Mouse (Mus musculus) midbrain, postnatal 0 days (tissue): Measurements from ENCODE around the gene Fam118a. TPM values are rescaled to one million over a fixed set of nuclear protein-coding genes. Genes with fewer than 3 reads are reported as not detected.

Source experiments
- ATAC-seq: fragments of 200-750 bp; cut with Nextera tagmentation; 2 replicates; pipeline ENCODE4 v1.8.0; 2017; ENCODE audit warnings: moderate number of reproducible peaks, mild to moderate bottlenecking, moderate TSS enrichment, moderate library complexity; ENCODE audit not compliant: low FRiP score
- DNase-seq: peaks from one replicate; pipeline ENCODE4 v3.0.0-alpha.2; 2015; ENCODE audit warnings: low spot score
- H3K27ac ChIP-seq: fragments of 300-500 bp; sonication (generic); 2 replicates; pipeline ENCODE4 v1.5.1; 2014; ENCODE audit warnings: low read depth, mild to moderate bottlenecking, low read length, mixed read lengths
- H3K27me3 ChIP-seq: fragments of 300-500 bp; sonication (generic); 2 replicates; pipeline ENCODE4 v1.6.1; 2014; ENCODE audit warnings: low read length, control low read depth, mixed read lengths; ENCODE audit not compliant: insufficient read depth
- H3K36me3 ChIP-seq: fragments of 300-500 bp; sonication (generic); 2 replicates; pipeline ENCODE4 v1.6.1; 2014; ENCODE audit warnings: low read length, control low read depth, mixed read lengths; ENCODE audit not compliant: insufficient read depth
- H3K4me1 ChIP-seq: fragments of 300-500 bp; sonication (generic); 2 replicates; pipeline ENCODE4 v1.6.1; 2014; ENCODE audit warnings: mild to moderate bottlenecking, control low read depth, antibody characterized with exemption, low read length, mixed read lengths; ENCODE audit not compliant: insufficient read depth
- H3K4me2 ChIP-seq: fragments of 300-500 bp; sonication (generic); 2 replicates; pipeline ENCODE4 v1.6.1; 2014; ENCODE audit warnings: low read depth, mild to moderate bottlenecking, low read length, mixed read lengths; ENCODE audit not compliant: poor library complexity, severe bottlenecking
- H3K4me3 ChIP-seq: fragments of 300-500 bp; sonication (generic); 2 replicates; pipeline ENCODE4 v1.5.1; 2014; ENCODE audit warnings: low read depth, mild to moderate bottlenecking, low read length, moderate library complexity
- H3K9ac ChIP-seq: fragments of 300-500 bp; sonication (generic); replicated peaks from 2 replicates; pipeline ENCODE4 v1.6.1; 2014; ENCODE audit warnings: mild to moderate bottlenecking, low read length, moderate library complexity, mixed read lengths; ENCODE audit not compliant: poor library complexity, severe bottlenecking
- H3K9me3 ChIP-seq: fragments of 300-500 bp; sonication (generic); 2 replicates; pipeline ENCODE4 v1.6.1; 2016; ENCODE audit warnings: low read length, control low read depth
- CTCF ChIP-seq: IDR thresholded peaks from 2 replicates; pipeline ENCODE4 v1.5.1; 2016; ENCODE audit warnings: antibody characterized with exemption, mild to moderate bottlenecking
- WGBS: fragments of 180-500 bp; shearing (Covaris S2); extraction: QIAGEN DNeasy Blood & Tissue Kit; methylation state at CpG from one replicate; pipeline ENCODE4 v1.1.7; 2014; 5-methylcytosine and 5-hydroxymethylcytosine counted together
- polyA plus RNA-seq: library from polyadenylated mRNA; unstranded; fragments of >200 nt; fragmentation: Nextera tagmentation; extraction: Ambion mirVana; gene quantifications from 2 replicates; pipeline ENCODE4 v1.2.1, GENCODE M21; 2015
- total RNA-seq: library from RNA; depleted of rRNA; stranded (reverse); fragments of >200 nt; gene quantifications from 2 replicates; pipeline ENCODE4 v1.2.3, GENCODE M21; 2014; rRNA removed

Fam118a gene
- total and polyA plus RNA-seq, 2 experiments from 2014 or later, result 18.0 to 29.5 TPM

GRCm38 (mm10) chr15:85072651-85073050 is 43.9 kb downstream of the Fam118a start:
- Histone ChIP-seq H3K27me3 (no peaks in the 10 kb centered on the region), H3K9me3 (no peaks in the 10 kb centered on the region), H3K4me2 (no peak overlapping the region), H3K27ac (no peak overlapping the region), H3K4me1 (no peaks in the 10 kb centered on the region), H3K36me3 (no peaks in the 10 kb centered on the region), H3K9ac (no peak overlapping the region), H3K4me3 (no peak overlapping the region)
- DNase-seq, result no peak
- TF ChIP-seq CTCF, result no peak
- WGBS, result 89% methylated on average over 2 of the region's 2 CpGs
- no peak for ATAC-seq

GRCm38 (mm10) chr15:85085641-85086040 is 56.9 kb downstream of the Fam118a start:
- no peak for TF ChIP-seq CTCF
- Histone ChIP-seq H3K9ac (no peak overlapping the region), H3K27ac (no peak overlapping the region), H3K4me1 (no peaks in the 10 kb centered on the region), H3K9me3 (no peaks in the 10 kb centered on the region), H3K36me3 (no peaks in the 10 kb centered on the region), H3K4me2 (no peak overlapping the region), H3K27me3 (no peaks in the 10 kb centered on the region), H3K4me3 (no peak overlapping the region)
- ATAC-seq (no peak), DNase-seq (no peak)
- 65% methylated on average over 1 of the region's 1 CpGs for WGBS

Other genes starting within 250 kb of the Fam118a start
- gene Phf21b, start 172.9 kb upstream of the Fam118a start, total RNA-seq, result 11.7 and 14.2 TPM in 2 replicates
- 1.1 and 1.4 TPM in 2 replicates for gene Phf21b, start 172.9 kb upstream of the Fam118a start, polyA plus RNA-seq
- gene Gm29666, start 108.9 kb upstream of the Fam118a start, total RNA-seq, result 0.66 and 1.4 TPM in 2 replicates
- 0.56 and 0.67 TPM in 2 replicates for gene Gm29666, start 108.9 kb upstream of the Fam118a start, polyA plus RNA-seq
- gene Nup50, start 105.5 kb upstream of the Fam118a start, total RNA-seq, result 16.2 and 16.8 TPM in 2 replicates
- gene Nup50, start 105.5 kb upstream of the Fam118a start, polyA plus RNA-seq, result 17.8 and 20.7 TPM in 2 replicates
- gene 5031439G07Rik, start 40.4 kb upstream of the Fam118a start, total RNA-seq, result 127 and 131 TPM in 2 replicates
- gene 5031439G07Rik, start 40.4 kb upstream of the Fam118a start, polyA plus RNA-seq, result 22.2 and 23.4 TPM in 2 replicates
- 0.28 and 0.66 TPM in 2 replicates for gene Upk3a, start 11.8 kb upstream of the Fam118a start, total RNA-seq
- 3.0 and 3.6 TPM in 2 replicates for gene Upk3a, start 11.8 kb upstream of the Fam118a start, polyA plus RNA-seq
- gene Smc1b, start 103.0 kb downstream of the Fam118a start, total RNA-seq, result 0.60 and 0.66 TPM in 2 replicates
- gene Smc1b, start 103.0 kb downstream of the Fam118a start, polyA plus RNA-seq, result 0.18 and 0.39 TPM in 2 replicates
- 0.77 TPM in 1 of 2 replicates, not detected in the other for gene Ribc2, start 103.1 kb downstream of the Fam118a start, total RNA-seq
- 0.80 and 0.93 TPM in 2 replicates for gene Ribc2, start 103.1 kb downstream of the Fam118a start, polyA plus RNA-seq
- gene Fbln1, start 177.0 kb downstream of the Fam118a start, total RNA-seq, result 57.8 and 64.5 TPM in 2 replicates
- 46.2 and 48.5 TPM in 2 replicates for gene Fbln1, start 177.0 kb downstream of the Fam118a start, polyA plus RNA-seq